Mouse (Mus musculus): Measurements from ENCODE around the gene Ankdd1b.

Gene Ankdd1b

DNA sequence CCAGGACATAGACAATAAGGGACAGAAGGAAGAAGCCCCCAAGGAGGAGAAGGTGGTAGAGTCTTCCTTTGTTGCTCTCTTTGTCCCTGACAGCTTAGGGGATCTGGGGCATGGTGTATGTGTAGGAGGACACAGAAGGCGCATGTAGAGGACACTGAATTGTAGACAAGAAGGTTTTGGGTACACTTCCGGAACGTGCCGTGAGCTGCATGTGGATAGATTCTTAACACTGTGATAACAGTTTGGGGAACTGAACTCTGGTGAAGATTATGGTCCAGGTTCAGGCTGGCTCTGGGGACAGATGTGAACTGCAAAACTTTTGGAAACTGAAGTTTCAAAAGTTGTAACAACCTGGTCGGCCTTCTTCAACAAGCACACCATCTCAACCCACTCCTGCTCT lies 13.4 kb downstream of the Ankdd1b start:
- DNase-seq (ENCODE audit: low read depth in 2 of 2, low spot score in 2 of 2): no peak

DNA sequence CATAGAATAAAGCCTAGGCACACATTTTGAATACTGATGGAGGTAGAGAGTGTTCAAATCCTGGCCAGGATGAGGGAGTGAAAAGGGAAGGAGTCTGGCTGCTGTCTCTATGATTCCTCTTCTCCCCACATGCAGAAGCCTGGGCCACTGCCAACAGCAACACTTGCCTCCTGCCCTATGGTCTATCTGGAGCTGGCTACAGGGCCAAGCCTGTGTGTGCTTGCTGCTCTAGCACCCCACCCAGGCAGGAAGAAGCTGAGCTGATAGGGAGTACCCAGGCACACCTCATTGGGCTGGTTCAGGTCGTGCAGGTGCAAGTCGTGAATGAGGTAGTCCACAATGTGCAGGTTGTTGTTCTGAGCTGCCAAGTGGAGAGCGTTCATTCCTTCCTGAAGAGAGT lies 16.7 kb downstream of the Ankdd1b start:
- DNase-seq (ENCODE audit: low read depth in 2 of 2, low spot score in 2 of 2): no peak

DNA sequence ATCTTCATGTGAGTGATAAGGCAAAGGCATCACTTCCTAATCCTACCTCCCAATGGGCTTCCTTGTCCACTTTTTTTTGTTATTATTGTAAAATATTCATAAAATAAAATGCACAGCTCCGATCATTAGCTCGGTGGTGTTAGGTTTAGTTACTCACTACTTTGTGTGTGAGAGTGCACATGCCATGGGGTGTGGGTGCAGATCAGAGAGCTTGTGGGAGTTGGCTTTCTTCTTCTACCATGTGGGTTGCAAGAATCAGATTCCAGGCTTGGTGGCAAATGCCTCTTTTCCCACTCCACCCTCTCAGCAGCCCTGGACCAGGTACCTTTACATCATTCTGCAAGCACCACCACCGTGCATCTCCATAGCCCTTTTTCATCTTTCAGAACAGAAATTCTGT lies 18.4 kb downstream of the Ankdd1b start:
- no peak for DNase-seq (ENCODE audit: low read depth in 2 of 2, low spot score in 2 of 2)

DNA sequence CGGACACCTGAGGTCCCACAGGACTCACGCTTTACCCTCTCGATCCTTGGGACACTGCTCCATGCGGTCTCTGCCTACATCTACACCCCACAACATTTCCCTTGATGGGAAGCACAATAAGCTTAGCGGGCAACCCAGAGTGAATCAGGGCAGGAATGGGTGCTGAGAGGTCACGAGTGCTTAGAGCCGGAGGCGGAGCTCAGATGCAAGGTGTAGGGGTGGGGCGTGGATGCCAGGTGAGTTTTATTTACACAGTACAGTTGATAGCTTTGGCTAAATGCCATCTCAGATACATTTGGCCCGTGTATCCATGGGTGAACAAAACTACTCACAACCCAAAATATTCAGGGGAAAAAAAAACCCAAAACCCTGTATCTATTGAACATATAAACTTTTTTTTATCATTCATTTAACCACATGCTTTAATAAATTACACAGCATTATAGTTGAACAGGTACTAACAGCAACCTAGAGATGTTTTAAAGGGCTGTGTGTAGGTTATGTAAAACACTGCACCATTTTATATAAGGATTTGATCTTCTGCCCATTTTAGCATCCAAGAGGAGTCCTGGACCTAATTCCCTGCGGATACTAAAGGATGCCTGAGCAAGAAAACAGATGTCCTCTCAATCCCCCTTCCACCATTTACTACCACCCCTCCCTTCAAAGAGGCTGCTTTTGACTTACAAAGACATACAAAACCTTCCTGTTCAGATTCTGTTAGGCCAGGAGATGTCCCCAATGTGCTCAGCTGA lies 19.4 kb downstream of the Ankdd1b start:
- DNase-seq (ENCODE audit: low read depth in 2 of 2, low spot score in 2 of 2): no peak

DNA sequence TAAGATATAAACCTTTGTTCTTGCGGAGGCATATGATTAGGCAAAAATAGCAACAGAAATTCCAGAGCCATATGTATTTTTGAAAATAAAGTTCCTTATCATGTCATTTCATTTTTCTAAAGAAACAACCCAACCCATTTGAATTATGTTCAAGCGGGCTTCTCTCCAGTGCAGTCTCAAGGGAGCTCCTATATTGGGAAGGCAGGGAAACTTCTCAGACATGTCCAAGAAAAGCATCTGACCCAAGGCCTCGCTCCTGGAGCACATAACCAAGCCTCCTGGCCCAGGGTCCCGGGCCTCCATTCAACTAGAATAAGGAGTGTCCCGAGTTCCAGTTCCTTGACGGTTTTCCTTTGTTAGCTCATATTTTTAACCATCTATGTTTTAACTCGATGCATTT lies 20.1 kb downstream of the Ankdd1b start:
- no peak for DNase-seq (ENCODE audit: low read depth in 2 of 2, low spot score in 2 of 2)

DNA sequence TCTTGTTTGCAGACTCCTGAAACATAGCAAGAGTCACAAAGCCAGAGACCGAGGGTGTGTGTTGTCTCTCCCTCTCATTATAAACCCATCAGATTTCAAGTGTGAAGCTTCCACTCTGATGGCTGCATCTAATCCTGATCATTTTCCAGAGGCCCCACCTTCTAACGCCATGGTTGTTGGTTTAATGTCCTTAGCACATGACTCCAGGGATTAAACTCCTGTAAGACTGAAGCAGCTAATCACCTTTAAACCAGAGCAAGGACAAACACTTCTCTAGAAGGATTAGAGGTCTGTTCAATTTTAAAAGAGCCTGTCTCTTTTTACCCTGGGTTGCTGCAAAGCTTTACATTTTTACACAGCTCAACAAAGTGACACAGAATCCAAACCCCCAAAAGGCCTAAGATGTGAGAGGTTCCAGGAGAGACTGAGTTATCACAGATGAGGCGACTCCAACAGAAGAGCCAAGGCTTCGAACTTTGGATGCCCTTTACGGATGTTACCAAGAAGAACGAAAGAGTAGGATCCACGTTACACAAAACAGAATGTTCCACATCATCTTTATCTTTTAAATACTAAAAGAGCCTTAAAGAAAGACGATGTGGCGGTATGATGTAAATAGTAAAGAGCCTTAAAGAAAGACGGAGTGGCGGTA lies 20.7 kb downstream of the Ankdd1b start:
- DNase-seq (ENCODE audit: low read depth in 2 of 2, low spot score in 2 of 2): no peak

DNA sequence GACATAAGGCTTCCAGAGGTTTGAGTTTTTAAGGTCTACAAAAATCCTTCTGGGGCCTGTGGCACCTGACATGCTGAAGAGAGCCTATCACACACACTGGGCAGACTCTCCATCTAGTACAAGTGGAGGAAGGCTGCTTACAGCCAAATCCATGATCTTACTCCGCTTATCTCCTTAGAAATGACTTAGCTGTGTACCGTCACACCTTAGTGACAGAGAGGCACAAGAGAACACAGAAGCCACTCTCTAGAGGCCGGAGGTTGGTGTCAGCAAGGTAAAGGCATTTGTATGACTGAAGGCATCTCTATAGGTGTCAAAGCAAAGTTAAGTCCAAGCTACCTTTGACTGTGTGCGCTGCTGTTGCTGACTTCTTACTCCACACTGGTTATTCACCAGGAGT lies 30.6 kb downstream of the Ankdd1b start:
- DNase-seq (ENCODE audit: low read depth in 2 of 2, low spot score in 2 of 2): no peak

DNA sequence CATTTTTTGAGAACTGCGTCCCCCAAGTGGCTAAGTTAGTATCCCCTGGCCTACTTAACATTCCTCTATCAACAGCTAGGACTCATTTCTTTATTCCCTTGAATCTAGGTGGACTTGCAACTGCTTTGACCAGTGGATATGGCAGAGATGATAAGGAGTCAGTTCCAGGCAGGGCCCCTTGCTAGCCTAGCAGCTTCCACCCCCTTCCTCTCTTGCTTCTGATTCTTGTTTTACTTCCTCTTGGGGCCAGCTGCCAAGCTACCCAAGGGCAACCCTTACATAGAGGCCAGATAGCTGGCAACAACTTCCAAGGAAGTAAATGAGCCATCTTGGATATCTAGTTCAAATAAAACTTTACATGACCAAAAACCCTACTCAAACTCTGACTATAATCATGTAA lies 34.1 kb downstream of the Ankdd1b start:
- DNase-seq (ENCODE audit: low read depth in 2 of 2, low spot score in 2 of 2): no peak

DNA sequence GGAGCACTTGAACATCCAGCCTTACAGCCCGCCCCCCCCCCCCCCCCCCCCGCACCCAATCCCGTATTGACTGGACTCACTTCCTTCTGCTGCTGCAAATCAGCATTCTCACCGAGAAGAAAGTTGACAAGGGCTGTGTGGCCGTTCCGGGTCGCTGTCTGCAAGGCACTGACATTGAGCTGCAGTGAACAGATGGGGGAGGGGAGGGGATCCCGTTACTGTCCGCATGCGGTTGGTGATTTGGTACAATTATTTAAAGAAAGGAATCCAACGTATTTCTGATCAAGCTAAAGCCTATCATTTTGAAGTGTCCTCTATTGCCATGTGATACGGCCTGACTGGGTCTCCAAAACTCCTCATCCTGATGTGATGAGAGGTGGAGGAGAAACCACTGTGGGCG lies 35.2 kb downstream of the Ankdd1b start:
- no peak for DNase-seq (ENCODE audit: low read depth in 2 of 2, low spot score in 2 of 2)

DNA sequence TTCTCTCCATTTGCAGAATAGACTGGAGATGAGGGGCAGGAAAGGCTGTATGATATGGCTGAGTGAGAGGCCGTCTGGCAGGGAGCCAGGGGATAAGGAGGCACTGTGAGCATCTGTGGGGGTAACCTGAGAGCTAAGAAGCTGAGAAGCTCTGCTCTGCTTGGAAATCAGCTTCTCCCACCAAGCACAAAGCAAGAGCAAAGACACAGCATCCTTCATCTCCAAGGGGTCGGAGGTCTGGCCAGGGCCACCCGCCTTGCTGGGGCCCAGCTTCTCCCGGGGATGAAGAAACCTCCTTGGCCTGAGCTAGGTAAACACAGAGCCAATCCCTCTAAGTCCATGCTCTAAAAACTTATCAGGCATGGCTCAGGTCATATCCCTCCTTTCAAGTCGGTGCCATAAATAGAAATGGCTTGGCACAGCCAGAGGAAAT lies 36.1 kb downstream of the Ankdd1b start:
- no peak for DNase-seq (ENCODE audit: low read depth in 2 of 2, low spot score in 2 of 2)

DNA sequence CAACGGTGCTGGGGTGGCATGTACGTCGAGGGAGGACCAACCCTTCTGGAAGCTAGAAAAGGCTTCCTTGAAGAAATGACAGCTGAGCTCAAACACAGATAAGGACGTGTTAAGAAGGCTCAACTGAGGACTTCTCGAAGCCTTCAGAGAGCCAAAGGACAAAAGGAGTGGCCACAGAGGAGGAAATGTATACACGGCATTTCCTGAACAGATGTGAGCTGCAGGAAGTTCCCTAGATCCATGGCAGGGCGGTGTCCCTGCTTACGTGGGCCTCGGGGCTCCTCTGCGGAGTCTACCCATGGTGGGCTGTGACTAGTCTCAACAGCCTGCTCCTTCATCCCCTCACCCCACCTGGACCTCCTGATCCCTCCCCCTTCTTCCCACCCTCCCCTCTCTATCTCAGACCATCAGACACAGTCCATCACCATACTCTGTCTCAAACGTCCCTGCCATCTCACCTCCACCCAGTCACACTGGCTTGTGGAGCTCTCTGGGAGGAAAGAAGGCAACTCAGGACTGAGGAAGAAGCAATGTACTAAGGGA lies 37.3 kb downstream of the Ankdd1b start:
- no peak for DNase-seq (ENCODE audit: low read depth in 2 of 2, low spot score in 2 of 2)

DNA sequence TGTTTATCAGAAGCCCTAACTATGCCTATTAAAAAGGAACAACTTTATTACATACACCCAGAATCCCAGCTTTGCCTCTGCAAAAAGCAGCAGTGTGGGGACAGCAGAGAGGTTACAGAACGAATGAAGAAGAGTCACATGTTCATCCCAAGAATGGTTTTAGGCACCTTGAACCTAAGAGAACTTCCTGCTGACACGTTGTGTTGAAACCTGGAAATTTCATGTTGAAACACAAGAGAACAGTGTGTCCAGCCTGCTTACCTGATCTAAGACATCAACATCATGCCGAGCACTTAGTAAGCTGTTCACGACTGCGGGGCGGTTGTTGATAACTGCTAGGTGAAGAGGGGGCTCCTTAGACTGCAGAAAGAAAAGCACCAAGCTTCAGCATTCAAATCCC lies 38.0 kb downstream of the Ankdd1b start:
- no peak for DNase-seq (ENCODE audit: low read depth in 2 of 2, low spot score in 2 of 2)

DNA sequence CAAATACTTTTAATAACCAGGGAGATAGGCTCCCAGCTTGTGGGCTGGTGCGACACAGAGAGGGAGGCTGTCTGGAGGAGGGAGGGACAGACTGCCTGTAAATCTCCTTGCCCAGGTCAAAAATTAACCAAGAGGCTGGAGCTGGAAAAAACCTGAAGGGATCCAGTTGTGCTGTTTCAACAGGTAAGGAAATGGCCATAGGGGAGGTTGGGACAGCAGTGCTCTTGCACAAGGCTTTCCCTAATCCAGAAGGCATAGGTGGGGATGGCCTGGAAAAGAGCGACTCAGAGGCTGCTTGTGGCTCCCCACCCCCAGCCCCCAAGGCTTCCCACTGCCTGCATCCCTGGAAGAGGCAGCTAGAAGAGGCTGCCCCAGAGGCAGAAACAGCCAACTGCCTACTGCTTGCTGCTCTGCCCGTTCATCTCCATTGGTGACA lies 38.6 kb downstream of the Ankdd1b start:
- DNase-seq (ENCODE audit: low read depth in 2 of 2, low spot score in 2 of 2): no peak

DNA sequence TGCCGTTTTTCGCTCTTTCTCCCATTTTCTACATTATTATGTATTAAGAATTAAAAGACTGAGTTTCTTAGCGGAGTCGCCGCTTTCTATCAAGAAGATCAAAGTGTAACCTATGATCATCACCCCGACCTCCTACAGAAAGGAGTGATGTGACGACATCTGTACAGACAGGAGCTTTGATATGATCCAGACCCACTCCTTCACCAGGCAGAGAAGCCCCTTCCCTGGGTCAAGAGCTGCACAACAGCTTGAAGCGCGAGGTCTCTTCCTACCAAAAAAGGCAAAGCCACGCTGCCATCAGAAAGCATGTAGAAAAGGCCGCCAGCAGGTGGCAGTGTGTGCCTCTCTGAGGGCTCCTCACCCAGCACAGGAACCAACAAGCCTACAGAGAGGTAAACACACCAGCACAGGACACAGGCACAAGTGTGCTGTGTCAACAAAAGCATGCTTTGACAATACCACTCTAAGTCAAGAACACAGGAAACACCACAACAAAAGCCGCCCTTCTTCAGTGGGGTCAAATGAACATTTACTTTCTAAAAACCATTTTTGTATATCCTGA lies 39.3 kb downstream of the Ankdd1b start:
- DNase-seq (ENCODE audit: low read depth in 2 of 2, low spot score in 2 of 2): peak; percentile 63 to 79

DNA sequence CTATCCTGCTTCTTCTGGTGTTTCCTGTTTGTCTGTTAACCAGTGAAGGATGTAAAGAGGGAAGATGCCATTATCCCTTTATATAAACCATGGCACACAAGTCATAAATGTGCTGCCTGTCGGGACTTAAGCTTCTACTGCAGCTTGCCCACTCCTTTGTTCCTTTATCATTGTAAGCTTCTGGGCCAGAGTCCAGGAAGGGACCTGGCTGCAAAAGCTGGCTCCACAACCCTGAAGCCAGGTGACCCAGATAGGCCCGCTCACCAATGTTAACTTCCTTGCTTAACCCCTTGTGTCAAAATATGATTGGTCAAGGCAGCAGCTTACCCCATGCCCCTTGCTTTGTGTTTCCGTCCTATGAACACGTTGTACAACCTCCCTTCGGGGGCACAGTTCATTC lies 42.5 kb downstream of the Ankdd1b start:
- no peak for DNase-seq (ENCODE audit: low read depth in 2 of 2, low spot score in 2 of 2)

DNA sequence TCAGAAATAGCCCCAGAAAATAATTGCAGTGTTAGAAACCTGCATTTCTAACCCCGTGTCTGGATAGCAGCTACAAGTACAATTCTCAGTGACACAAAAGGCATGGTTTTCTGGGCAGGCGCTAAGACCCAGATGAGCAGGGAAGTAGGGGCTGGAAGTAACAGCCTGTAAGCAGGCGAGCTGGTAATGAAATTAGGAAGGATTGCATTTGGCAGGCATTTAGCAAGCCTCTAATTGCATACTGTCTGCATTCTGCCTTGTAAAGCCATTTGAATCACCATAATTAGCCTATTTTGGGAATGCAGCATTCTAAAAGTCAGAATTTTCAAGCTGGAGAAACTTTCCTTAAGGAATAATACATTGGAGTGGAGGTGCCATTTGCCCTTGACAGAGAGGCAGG lies 45.0 kb downstream of the Ankdd1b start:
- no peak for DNase-seq (ENCODE audit: low read depth in 2 of 2, low spot score in 2 of 2)

DNA sequence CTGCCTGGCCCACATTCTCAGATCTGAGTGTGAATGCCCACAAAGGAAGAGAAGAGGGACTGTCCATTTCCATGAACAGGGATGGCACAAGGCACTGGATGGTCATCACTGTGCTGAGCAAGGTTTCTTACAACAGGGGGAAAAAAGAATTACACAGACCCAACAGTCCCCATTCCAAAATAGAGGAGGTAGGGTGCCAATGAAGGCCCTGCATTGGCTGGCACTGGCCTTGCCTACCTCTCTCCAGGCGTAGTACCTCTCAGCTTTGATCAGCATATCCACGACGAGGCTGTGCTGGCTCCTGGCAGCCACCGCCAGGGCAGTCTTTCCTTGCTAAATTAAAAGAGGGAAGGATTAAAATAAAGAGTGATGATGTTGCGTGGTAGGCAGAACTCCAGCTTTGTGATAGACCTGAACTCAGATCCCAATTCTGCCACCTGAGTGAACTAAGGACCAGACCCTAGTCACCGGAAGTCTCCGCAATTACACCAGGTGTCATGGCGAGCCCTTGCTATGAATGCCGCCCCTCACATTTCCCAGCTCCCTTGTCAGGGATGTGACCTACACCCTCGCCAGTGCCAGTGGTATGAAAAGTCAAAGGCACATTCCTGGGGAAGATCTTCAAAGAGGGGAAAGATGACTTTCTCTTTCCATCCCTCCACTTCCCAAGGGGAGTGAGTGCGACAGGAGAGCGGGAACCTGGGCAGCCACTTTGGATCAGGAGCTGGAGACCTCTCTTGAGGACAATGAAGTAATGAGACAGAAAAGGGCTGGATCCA lies 46.3 kb downstream of the Ankdd1b start:
- DNase-seq (ENCODE audit: low read depth in 2 of 2, low spot score in 2 of 2): no peak

DNA sequence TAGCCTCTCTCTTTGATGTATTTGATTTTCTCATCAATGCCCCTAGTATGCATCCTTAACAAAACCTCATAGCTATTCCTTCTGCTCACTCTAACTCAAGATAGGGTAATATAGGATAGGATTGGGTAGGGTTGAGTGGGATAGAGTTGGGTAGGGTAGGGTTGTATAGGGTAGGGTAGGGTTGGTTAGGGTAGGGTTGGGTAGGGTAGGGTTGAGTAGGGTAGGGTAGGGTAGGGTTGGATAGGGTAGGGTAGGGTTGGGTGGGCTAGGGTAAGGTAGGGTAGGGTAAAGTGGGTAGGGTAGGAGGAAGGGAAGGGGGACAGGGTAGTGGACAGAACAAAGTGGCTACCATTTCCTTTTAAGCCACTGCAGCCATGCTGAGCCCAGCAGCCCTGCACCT lies 49.8 kb downstream of the Ankdd1b start:
- no peak for DNase-seq (ENCODE audit: low read depth in 2 of 2, low spot score in 2 of 2)

DNA sequence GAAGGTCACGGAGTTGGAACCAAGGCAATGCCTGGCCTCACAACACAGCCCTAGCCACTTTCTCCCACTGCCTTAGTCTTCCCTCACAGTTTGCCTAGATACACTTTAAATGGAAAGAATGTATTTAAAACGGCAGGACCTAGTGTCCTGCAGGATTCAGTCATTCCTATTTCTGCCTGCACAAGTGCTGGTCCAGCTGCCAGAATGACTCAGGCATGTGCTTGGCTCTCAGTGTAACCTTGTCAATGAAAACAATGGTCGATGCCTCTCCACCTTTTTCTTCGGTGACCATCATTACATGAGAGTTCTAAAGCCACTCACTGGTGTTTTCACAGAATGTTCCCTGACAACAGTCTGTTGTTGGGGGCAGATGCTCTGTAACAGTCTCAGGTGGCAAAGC lies 52.5 kb downstream of the Ankdd1b start:
- DNase-seq (ENCODE audit: low read depth in 2 of 2, low spot score in 2 of 2): no peak

DNA sequence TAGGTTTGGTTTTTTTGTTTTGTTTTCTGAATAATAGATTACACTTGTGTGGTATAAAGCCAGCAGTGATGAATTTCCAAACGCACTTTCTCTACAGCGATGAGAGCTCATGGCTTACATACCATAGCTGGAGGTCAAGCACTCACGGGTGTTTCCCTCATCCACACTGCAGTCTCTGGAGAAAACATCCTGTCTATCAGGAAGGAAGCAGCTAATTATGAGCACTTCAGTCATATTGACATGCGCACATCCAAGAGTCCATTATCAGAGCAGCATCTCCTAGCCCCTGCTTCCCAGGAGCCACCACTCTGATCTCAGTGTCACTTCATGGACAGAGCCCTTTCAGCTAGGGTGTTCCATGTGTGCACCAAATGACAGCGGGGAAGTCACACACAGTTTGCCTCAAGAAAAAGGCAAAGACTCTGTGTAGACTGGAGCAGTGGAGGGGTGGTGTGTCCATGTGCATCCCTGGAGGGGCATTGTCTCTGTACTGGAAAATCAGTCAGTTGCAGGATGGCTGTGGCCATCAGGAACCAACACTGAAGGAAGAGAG lies 53.7 kb downstream of the Ankdd1b start:
- no peak for DNase-seq (ENCODE audit: low read depth in 2 of 2, low spot score in 2 of 2)

DNA sequence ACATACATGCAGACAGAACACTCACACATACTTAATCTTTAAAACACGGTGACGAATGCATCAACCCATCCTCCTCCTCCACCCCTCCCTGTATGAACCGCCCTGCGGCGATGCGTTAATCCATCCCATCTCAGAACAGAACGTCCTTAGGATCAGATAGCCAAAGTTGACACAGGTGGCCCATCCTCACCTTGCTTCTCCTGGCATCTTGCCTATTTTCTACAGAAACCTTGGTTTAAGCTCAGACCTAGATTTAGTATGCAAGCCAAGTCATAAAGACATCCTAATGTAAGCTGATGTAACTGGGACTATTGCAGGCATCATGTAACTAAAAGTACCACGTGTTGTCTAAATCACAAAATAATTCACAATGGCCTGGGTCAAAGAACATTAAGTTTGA lies 54.6 kb downstream of the Ankdd1b start:
- no peak for DNase-seq (ENCODE audit: low read depth in 2 of 2, low spot score in 2 of 2)

Measured in CD8-positive naive resting alpha-beta T cell, adult 2 months (primary cell).